18 mouse cellular contexts compared by ENCODE assay signal in the genomic region with DNA sequence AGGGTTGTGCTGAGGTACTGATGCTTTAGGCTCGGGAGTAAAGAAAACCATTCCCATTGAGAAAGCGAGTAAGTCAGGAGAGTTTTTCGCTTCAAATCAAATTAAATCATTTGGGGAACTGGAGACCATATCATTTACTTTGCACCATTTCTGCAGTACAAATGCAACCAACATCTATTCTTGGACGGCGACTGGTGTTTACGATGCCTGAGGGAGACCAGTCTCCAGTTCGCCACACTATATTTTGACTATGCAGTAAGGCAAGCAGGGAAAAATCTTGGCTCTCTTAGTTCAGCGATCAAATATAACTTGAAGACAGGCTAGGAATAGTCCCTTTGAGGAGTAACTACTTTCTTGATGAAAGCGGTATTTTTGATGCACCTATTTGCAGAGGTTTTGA.
"Had no signal": no experiment of that assay in that cellular context is flagged by ENCODE, and none has a peak within 500 bp of the region (broad histone marks: within the 10 kb centered on the region; RNA-seq: fewer than 3 reads in every experiment).

No protein-coding gene starts in this region.

- H3K4me3 ChIP-seq: layer of hippocampus, adult 2 months; liver, embryonic 15.5 days; midbrain, embryonic 10.5 days; myocyte; neural tube, embryonic 15.5 days had no signal

- H3K36me3 ChIP-seq: liver, embryonic 15.5 days; midbrain, embryonic 10.5 days; neural tube, embryonic 15.5 days had no signal

- H3K9ac ChIP-seq: liver, embryonic 15.5 days; lung, embryonic 14.5 days; neural tube, embryonic 15.5 days had no signal

- DNase-seq: kidney, adult 18-20 months; kidney, postnatal 10 days; kidney, postnatal 4 days; left cerebral cortex, postnatal 4 days; lung, embryonic 14.5 days; lung, postnatal 10 days; lung, postnatal 4 days; midbrain, embryonic 14.5 days; right cerebral cortex, adult 18-20 months; spleen, adult 18-20 months; thymus, adult 2 months; thymus, postnatal 25 days had no signal

- H3K4me1 ChIP-seq: neural tube, embryonic 15.5 days had no signal

- H3K27me3 ChIP-seq: liver, embryonic 15.5 days; neural tube, embryonic 15.5 days had no signal

- H3K27ac ChIP-seq: layer of hippocampus, adult 2 months; liver, embryonic 15.5 days; midbrain, embryonic 10.5 days; neural tube, embryonic 15.5 days had no signal

- H3K4me2 ChIP-seq: liver, embryonic 11.5 days; liver, embryonic 15.5 days; lung, embryonic 14.5 days; neural tube, embryonic 15.5 days had no signal

- H3K9me3 ChIP-seq: liver, embryonic 15.5 days; midbrain, embryonic 10.5 days; neural tube, embryonic 15.5 days had no signal
